Mouse (Mus musculus) lung, postnatal 14 days (tissue): ENCODE measurements around the gene Nebl.
A peak's percentile ranks its signal among the peaks of the same experiment; 100 is the strongest.

ENCODE experiments used
- DNase-seq: peaks from one replicate; pipeline ENCODE4 v3.0.0; 2021

Gene Nebl

DNA sequence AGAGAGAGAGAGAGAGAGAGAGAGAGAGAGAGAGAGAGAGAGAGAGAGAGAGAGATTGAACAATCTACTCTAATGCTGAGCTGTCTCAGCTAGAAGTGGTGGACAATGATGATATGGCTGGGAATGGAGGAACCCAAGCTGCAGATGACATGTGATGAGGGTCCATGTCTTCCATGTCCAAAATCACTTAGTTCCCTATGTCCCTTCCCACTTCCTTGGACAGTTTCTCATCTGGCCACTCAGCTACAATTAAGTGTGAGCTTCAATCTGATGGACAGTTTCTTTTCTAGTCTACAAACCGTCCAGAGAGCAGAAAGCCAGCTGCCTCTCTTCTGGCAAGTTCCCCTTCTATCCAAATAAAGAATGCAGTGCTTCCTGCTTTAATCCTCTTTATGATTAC is 221.3 kb downstream of the Nebl start:
- DNase-seq = no peak

- DNase-seq = no peak
These were observed 223.9 kb downstream of the Nebl start for GRCm38 (mm10) chr2:17507362-17507761.

GRCm38 (mm10) chr2:17504115-17504774 is 227.0 kb downstream of the Nebl start:
- DNase-seq = no peak

DNA sequence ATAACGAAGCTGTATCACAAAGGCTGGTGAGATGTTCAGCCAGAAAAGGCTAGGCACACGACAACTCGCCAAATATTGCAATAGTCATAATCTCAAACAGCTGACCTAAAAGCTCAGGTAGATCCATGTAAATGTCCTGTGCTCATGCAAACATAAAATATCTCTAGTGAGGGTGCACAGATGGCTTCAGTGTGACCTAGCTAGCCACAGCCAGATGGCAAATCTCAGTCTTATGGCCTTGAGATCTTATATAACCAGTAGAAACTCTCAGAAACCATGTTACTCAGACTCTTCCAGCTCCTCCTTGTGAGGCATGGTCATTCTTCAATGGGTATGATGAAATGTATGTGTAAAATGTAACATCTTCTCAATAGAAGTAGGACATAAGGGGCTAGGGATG is 230.2 kb downstream of the Nebl start:
- no peak for DNase-seq

GRCm38 (mm10) chr2:17465517-17466174 is 265.6 kb downstream of the Nebl start:
- no peak for DNase-seq

- no peak for DNase-seq
These were observed 270.8 kb downstream of the Nebl start for GRCm38 (mm10) chr2:17460434-17460833.

- DNase-seq = no peak
These were observed 277.6 kb downstream of the Nebl start for GRCm38 (mm10) chr2:17453676-17454075.

DNA sequence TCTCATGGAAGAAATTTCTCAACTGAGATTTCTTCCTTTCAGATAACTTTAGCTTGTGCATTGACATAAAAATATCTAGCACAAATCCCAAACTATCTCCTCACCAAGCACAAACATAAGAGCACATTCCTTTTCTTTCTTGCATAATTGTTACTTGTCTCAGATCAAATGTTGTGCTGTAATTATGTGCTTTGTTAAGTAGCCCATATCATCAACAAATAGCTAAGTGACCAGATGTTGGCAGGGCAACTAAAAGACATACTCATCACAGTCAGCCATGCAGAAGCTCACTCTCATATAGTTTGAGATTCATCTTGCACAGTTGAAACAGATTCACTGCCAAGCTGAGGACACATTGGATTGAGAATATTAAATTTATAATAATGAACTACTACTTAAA is 282.9 kb downstream of the Nebl start:
- no peak for DNase-seq

GRCm38 (mm10) chr2:17443581-17443980 is 287.7 kb downstream of the Nebl start:
- no peak for DNase-seq

- no peak for DNase-seq
These were observed 292.9 kb downstream of the Nebl start for GRCm38 (mm10) chr2:17438317-17438716.

- no peak for DNase-seq
These were observed 294.4 kb downstream of the Nebl start for GRCm38 (mm10) chr2:17436739-17437440.

- no peak for DNase-seq
These were observed 296.0 kb downstream of the Nebl start for GRCm38 (mm10) chr2:17435217-17435616.

DNA sequence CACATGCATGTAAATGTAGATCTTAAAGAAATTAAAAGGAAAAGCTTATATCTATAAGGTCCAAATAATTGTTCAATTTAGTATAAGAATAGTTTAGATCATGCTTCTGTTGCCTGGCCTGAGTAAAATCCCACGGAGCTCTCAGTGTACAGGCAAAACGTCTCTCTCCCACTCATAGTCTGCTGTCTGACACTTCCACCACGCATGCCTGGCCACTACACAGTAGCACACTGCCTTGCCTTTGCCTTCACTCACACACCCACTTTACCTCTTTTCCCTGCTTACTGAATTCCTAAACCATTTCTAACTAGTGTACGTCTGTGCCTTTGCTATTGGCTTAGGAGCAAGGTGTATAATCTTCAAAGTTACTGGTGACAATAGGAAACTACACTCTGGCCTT is 302.2 kb downstream of the Nebl start:
- DNase-seq = no peak

DNA sequence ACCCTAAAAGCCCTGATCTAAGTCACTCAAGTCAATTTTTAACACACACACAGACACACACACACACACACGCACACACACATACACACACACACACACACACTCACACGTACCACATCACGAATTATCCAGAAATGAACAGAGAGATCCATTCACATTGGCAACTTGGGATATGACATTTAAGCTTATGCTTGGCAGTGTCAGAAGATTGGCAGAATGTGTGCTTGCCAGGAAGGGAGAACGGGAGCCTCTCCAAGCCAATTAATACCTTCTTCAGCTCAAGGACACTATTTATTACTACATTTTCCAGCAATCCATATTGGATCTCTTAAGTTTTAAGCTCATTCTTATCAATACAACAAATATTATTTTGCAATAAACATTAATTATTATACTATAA is 303.1 kb downstream of the Nebl start:
- DNase-seq = no peak

DNA sequence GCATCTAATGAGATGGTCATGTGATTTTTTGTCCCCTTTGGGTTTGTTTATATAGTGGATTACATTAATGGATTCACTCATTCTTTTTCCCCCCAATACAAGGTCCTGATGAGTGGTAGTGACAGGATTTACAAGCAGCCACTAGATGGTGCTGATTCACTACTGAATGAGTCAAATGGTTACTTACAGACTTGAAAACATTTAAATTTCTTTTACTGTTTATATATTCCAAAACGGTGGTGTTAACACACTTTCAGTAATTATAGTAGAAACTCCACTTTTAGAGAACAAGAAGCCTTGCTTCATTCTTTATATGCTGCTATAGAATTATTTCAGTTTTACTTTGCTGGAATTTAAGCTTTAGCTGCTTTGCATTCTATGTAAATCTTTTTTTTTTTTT is 308.3 kb downstream of the Nebl start:
- DNase-seq = peak; percentile 37

- DNase-seq = no peak
These were observed 315.9 kb downstream of the Nebl start for GRCm38 (mm10) chr2:17415347-17415746.

GRCm38 (mm10) chr2:17414324-17414723 is 316.9 kb downstream of the Nebl start:
- no peak for DNase-seq

DNA sequence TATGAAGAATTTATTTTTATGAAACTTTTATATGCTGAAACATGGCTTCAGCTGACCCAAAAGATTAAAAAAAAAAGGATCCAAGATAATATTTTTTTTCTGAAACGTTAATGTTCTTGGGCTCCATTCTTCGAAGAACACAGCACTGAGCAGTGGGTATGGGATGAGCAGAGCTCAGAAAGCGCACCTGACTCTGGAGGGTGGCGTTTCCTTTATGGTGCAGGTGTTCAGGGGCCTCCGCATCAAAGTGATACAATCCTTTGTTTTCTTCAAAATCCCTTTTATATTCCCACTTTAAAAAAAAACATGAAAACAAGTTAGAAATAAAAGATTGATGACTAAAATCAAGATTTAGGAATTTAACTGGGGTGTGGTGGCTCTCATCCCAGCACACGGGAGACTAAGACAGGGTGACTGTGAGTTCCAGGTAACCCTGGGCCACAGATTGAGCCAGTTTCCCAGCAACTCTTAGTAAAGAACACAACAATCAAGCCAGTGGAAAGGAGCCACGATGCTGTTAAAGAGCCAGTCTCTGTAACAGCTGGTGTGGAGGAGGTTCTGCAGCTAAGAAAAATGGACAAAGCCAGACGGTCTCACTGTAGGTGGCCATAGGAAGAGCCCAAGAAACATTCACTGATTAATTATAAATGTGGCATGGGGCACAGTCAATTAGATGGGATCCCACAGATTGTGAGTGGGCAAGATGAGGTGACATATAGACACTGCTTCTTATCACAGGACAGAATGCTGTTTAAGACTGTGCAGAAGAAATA is 317.6 kb downstream of the Nebl start:
- DNase-seq = no peak

- DNase-seq = no peak
These were observed 322.0 kb downstream of the Nebl start for GRCm38 (mm10) chr2:17409276-17409675.

- no peak for DNase-seq
These were observed 325.2 kb downstream of the Nebl start for GRCm38 (mm10) chr2:17405899-17406531.

DNA sequence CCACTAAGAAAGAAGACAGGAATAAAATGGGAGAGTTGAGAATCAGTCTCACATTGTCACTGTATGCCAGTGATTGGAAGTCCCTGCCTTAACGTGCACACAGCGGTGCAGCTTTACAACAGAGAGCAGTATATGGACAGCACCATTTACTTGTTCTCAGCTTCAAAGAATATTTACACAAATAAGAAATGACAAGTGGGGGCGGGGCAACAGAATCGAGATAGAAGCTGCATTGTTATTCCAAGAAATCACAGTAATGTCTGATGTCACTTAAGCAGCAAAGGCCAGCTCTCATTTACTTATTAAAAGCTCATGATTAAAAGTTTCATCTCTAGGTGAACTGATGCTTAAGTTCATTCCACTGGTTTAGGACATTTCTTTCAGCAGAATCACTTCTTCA is 328.8 kb downstream of the Nebl start:
- DNase-seq = no peak

DNA sequence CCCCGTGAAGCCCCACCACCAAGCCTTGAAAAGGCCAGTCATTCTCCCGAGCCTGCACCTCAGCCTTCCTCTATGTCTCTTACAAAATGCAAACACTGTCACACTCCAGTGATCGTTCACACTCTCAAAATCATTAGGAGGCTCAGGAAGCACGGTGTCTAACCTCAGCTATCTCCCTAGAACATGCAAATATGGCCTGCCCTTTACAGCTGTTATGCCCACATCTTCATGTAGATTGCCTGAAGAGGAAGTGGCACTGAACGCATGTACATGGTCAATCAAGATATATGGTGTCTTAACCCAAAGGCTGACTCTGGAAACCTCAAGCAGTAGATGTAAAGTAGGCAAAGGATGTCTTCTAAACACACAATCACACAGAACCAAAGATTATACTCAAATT is 335.0 kb downstream of the Nebl start:
- DNase-seq = no peak

DNA sequence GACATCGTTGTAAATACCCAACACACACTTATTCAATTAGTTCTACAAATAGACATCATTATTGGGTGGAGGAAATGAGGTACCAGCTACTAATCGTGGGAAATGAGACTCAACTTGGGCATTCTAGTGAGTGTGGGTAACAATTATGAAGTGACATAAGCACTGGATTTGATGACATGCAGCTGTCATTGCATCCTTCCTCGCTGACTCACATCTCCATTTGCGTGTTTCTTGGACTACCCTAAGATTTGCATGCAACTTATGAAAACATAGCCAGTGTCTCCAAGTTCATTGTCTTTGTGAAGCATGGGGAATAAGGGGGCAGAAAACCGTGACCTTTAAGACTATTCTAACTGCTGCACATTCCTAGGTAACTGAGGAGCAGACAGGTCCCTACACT is 339.9 kb downstream of the Nebl start:
- DNase-seq = no peak
